Mouse (Mus musculus) embryonic facial prominence, embryonic 12.5 days (tissue): ENCODE data around the gene St8sia4. TPM values are rescaled to one million over a fixed set of nuclear protein-coding genes. Genes with fewer than 3 reads are reported as not detected.
"Not testable (repeated sequence)": the region's sequence is repeated elsewhere in the genome, so short reads cannot be mapped to it uniquely, and the experiment has no call there.

Experiments
- ATAC-seq: fragments of 200-750 bp; cut with Nextera tagmentation; 2 replicates; pipeline ENCODE4 v1.8.0; 2017; ENCODE audit not compliant: insufficient number of reproducible peaks, insufficient read depth, low FRiP score, low TSS enrichment
- H3K27ac ChIP-seq: fragments of 300-500 bp; sonication (generic); 2 replicates; pipeline ENCODE4 v1.5.1; 2016; ENCODE audit warnings: mild to moderate bottlenecking
- H3K27me3 ChIP-seq: fragments of 300-500 bp; sonication (generic); 2 replicates; pipeline ENCODE4 v1.6.1; 2016; ENCODE audit warnings: mild to moderate bottlenecking, moderate library complexity
- H3K36me3 ChIP-seq: fragments of 300-500 bp; sonication (generic); 2 replicates; pipeline ENCODE4 v1.6.1; 2016; ENCODE audit warnings: mild to moderate bottlenecking
- H3K4me1 ChIP-seq: fragments of 300-500 bp; sonication (generic); 2 replicates; pipeline ENCODE4 v1.6.1; 2016
- H3K4me2 ChIP-seq: fragments of 300-500 bp; sonication (generic); replicated peaks from 2 replicates; pipeline ENCODE4 v1.6.1; 2016; ENCODE audit warnings: mild to moderate bottlenecking, moderate library complexity
- H3K4me3 ChIP-seq: fragments of 300-500 bp; sonication (generic); 2 replicates; pipeline ENCODE4 v1.5.1; 2016; ENCODE audit warnings: mild to moderate bottlenecking
- H3K9ac ChIP-seq: fragments of 300-500 bp; sonication (generic); 2 replicates; pipeline ENCODE4 v1.6.1; 2016; ENCODE audit warnings: mild to moderate bottlenecking, moderate library complexity
- H3K9me3 ChIP-seq: fragments of 300-500 bp; sonication (generic); 2 replicates; pipeline ENCODE4 v1.6.1; 2016; ENCODE audit warnings: mild to moderate bottlenecking, moderate library complexity
- WGBS: fragments of 180-500 bp; shearing (Covaris S2); methylation state at CpG from one replicate; pipeline ENCODE4 v1.1.7; 2016; 5-methylcytosine and 5-hydroxymethylcytosine counted together
- polyA plus RNA-seq: library from polyadenylated mRNA; unstranded; fragments of >200 nt; fragmentation: Nextera tagmentation; extraction: Ambion mirVana; gene quantifications from 2 replicates; pipeline ENCODE4 v1.2.1, GENCODE M21; 2016

The St8sia4 gene
- polyA plus RNA-seq, 1 experiment from 2014 or later: 6.9 TPM

- WGBS: 69% methylated on average over 2 of the region's 2 CpGs
Measured at GRCm38 (mm10) chr1:95590108-95590507, 77.3 kb downstream of the St8sia4 start.

GRCm38 (mm10) chr1:95589471-95589870 lies 77.9 kb downstream of the St8sia4 start:
- Histone ChIP-seq H3K9me3 (no peaks in the 10 kb centered on the region), H3K27ac (no peak overlapping the region), H3K4me1 (no peaks in the 10 kb centered on the region), H3K36me3 (no peaks in the 10 kb centered on the region), H3K27me3 (no peaks in the 10 kb centered on the region), H3K9ac (no peak overlapping the region), H3K4me2 (no peak overlapping the region), H3K4me3 (no peak overlapping the region)
- ATAC-seq: no peak

More at GRCm38 (mm10) chr1:95590108-95590507, 77.3 kb downstream of the St8sia4 start:
- H3K4me1 ChIP-seq: no peaks in the 10 kb centered on the region
- ATAC-seq: no peak
- no peak overlapping the region for H3K27ac ChIP-seq
- no peak overlapping the region for H3K4me3 ChIP-seq
- H3K27me3 ChIP-seq: no peaks in the 10 kb centered on the region
- H3K36me3 ChIP-seq: no peaks in the 10 kb centered on the region
- H3K9ac ChIP-seq: no peak overlapping the region
- no peaks in the 10 kb centered on the region for H3K9me3 ChIP-seq
- no peak overlapping the region for H3K4me2 ChIP-seq

GRCm38 (mm10) chr1:95583310-95583709 lies 84.1 kb downstream of the St8sia4 start:
- Histone ChIP-seq H3K4me1 (0 out of 2 replicates have a peak, but pooled peaks cover 3% of the 10 kb centered on the region), H3K27me3 (no peaks in the 10 kb centered on the region), H3K27ac (no peak overlapping the region), H3K4me2 (no peak overlapping the region), H3K4me3 (no peak overlapping the region), H3K9me3 (no peaks in the 10 kb centered on the region), H3K9ac (no peak overlapping the region), H3K36me3 (no peaks in the 10 kb centered on the region)
- ATAC-seq: no peak
- 78% methylated on average over 1 of the region's 1 CpGs for WGBS

GRCm38 (mm10) chr1:95582264-95582663 lies 85.1 kb downstream of the St8sia4 start:
- 13% methylated on average over 1 of the region's 1 CpGs for WGBS
- ATAC-seq: no peak

GRCm38 (mm10) chr1:95572619-95573540 lies 94.5 kb downstream of the St8sia4 start:
- ATAC-seq: no peak
- no peak overlapping the region for H3K9ac ChIP-seq

More at GRCm38 (mm10) chr1:95582264-95582663, 85.1 kb downstream of the St8sia4 start:
- H3K36me3 ChIP-seq: no peaks in the 10 kb centered on the region
- H3K9ac ChIP-seq: no peak overlapping the region
- no peak overlapping the region for H3K4me2 ChIP-seq
- H3K27ac ChIP-seq: no peak overlapping the region
- no peaks in the 10 kb centered on the region for H3K27me3 ChIP-seq
- no peak overlapping the region for H3K4me3 ChIP-seq
- 0 out of 2 replicates have a peak, but pooled peaks cover 3% of the 10 kb centered on the region for H3K4me1 ChIP-seq
- H3K9me3 ChIP-seq: no peaks in the 10 kb centered on the region

GRCm38 (mm10) chr1:95571106-95571505 lies 96.3 kb downstream of the St8sia4 start:
- 48% methylated on average over 1 of the region's 1 CpGs for WGBS
- Histone ChIP-seq H3K4me2 (no peak overlapping the region), H3K9me3 (no peaks in the 10 kb centered on the region), H3K4me3 (no peak overlapping the region), H3K9ac (no peak overlapping the region), H3K4me1 (no peaks in the 10 kb centered on the region), H3K36me3 (no peaks in the 10 kb centered on the region), H3K27ac (no peak overlapping the region), H3K27me3 (no peaks in the 10 kb centered on the region)
- ATAC-seq: no peak

More at GRCm38 (mm10) chr1:95572619-95573540, 94.5 kb downstream of the St8sia4 start:
- Histone ChIP-seq H3K4me3 (no peak overlapping the region), H3K36me3 (no peaks in the 10 kb centered on the region), H3K27me3 (no peaks in the 10 kb centered on the region), H3K4me1 (no peaks in the 10 kb centered on the region), H3K27ac (no peak overlapping the region), H3K4me2 (no peak overlapping the region), H3K9me3 (no peaks in the 10 kb centered on the region)
- WGBS: 88% methylated on average over 9 of the region's 9 CpGs

- H3K27ac ChIP-seq, H3K4me1 ChIP-seq, H3K4me3 ChIP-seq, H3K4me2 ChIP-seq, H3K9ac ChIP-seq, H3K27me3 ChIP-seq, H3K36me3 ChIP-seq, ATAC-seq, H3K9me3 ChIP-seq: not testable (repeated sequence)
Measured at GRCm38 (mm10) chr1:95554556-95554955, 112.8 kb downstream of the St8sia4 start.

- no peaks in the 10 kb centered on the region for H3K36me3 ChIP-seq
- no peaks in the 10 kb centered on the region for H3K9me3 ChIP-seq
- H3K4me2 ChIP-seq: no peak overlapping the region
- WGBS: 29% methylated on average over 3 of the region's 3 CpGs
- ATAC-seq: no peak
- no peak overlapping the region for H3K27ac ChIP-seq
- H3K9ac ChIP-seq: no peak overlapping the region
- H3K4me3 ChIP-seq: no peak overlapping the region
- H3K27me3 ChIP-seq: no peaks in the 10 kb centered on the region
- H3K4me1 ChIP-seq: no peaks in the 10 kb centered on the region
Measured at GRCm38 (mm10) chr1:95541460-95541859, 125.9 kb downstream of the St8sia4 start.
